Mouse (Mus musculus) T-helper 1 cell (primary cell): ENCODE results near the gene Adamtsl1.

Experiments used
- in situ Hi-C: fragments of 300-600 bp; cut with MboI, MseI; formaldehyde crosslinking; loops from one replicate; pipeline ENCODE4 v1.15.1; 2025; ENCODE audit warnings: high pct_unique_total_duplicates

Adamtsl1 gene

GRCm38 (mm10) chr4:85920474-85920873, 406.5 kb downstream of the Adamtsl1 start:
- in situ Hi-C loops: no loop called here

DNA sequence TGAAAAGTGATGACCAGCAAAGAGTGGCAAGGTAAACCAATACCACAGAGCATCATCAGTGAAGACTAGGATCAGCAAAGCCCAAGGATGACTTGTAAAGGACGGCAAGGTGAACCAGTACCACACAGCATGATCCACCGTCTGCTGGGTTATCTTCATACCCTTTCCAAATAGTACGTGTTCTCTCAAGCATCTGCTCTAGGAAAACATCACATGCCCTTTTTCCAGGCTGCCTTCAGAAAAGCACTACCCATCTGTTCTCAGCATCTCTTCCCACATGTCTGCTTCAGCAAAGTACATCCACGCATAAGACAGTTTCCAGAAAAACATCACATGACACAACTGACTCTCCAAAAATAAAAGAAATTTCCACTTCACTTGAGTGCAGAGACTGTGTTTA, 408.8 kb downstream of the Adamtsl1 start:
- in situ Hi-C loops: no loop called here

DNA sequence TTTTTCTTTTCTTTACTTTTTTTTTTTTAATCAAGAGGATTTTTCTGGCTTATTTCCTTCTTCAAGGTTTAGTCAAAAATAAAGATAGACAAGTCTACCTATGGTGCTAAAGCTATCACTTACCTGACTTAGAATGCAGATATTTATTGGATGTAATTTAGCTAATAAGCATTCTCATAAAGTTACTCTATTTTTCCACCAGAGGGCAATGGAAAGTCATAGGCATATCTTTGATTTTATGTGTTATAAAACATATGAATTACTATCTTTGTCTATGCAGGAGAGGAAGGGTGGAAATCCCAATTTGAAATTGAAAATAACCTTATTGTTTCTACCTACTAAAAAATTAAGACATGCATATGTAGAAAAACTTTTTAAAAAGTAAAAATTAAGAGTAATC, 418.2 kb downstream of the Adamtsl1 start:
- in situ Hi-C loops: no loop called here

DNA sequence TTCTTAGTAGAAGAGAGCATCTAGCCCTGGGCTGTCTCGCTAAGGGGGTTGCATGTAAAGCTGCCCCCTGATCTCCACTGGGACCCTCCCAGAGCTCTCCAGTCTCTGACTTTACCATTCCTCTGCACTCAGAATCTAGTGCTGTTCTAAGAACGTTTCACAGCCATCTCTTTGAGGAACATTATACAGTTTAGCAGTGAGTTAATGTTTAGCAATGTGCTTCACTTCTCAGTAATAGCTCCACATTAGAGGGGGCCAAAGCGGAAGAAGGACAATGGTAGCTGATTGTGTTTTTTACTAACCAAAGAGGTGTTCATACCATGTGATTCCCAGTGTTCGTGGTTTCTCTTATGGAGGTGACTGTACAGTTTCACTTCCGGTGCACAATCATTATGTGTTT, 425.5 kb downstream of the Adamtsl1 start:
- in situ Hi-C loops: no loop called here

DNA sequence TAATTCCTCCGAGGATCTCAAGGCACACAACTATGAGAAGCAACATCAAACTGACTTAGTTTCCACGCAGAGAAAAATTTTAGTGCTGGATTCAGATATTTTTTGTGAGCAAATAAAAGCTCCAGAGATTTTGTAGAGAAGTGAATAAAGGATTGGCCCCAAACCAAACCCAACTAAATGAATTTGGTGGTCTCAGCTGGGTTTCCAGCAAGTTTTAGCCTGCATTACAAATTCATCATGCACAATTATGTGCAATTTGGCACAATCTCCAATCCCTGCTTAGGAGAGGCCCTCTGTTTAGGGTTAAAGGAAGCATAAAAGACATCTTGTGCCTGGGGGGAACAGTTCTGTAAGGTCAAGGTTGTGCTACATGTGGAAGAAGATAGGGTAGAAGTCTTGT, 427.9 kb downstream of the Adamtsl1 start:
- in situ Hi-C loops: no loop called here

GRCm38 (mm10) chr4:85953590-85953989, 439.6 kb downstream of the Adamtsl1 start:
- in situ Hi-C loops: no loop called here

GRCm38 (mm10) chr4:85955387-85955786, 441.4 kb downstream of the Adamtsl1 start:
- in situ Hi-C loops: no loop called here

- in situ Hi-C loops: no loop called here
These were observed 443.3 kb downstream of the Adamtsl1 start for GRCm38 (mm10) chr4:85957266-85957665.

DNA sequence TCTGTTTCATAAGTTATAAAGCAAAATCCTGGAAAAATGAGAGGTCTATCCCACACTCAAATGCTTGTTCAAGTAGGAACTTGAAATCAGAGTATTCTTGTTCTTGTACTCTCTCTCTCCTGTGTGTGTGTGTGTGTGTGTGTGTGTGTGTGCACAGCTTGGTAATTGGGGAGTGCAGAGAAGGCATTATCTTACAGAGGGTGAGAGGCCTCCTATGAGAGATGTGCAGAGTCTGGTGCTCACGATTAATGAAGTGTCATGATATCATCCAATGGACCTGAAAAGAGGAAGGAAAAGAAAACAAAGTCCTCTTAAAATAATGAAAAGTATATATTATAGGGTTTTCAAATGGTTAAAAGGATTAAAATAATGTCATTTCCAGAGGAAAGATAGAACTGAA, 443.9 kb downstream of the Adamtsl1 start:
- in situ Hi-C loops: no loop called here

GRCm38 (mm10) chr4:85959019-85959418, 445.0 kb downstream of the Adamtsl1 start:
- in situ Hi-C loops: no loop called here

GRCm38 (mm10) chr4:85976188-85976587, 462.2 kb downstream of the Adamtsl1 start:
- in situ Hi-C loops: no loop called here

GRCm38 (mm10) chr4:85979206-85979605, 465.2 kb downstream of the Adamtsl1 start:
- in situ Hi-C loops: no loop called here

GRCm38 (mm10) chr4:86006596-86006995, 492.6 kb downstream of the Adamtsl1 start:
- in situ Hi-C loops: no loop called here

DNA sequence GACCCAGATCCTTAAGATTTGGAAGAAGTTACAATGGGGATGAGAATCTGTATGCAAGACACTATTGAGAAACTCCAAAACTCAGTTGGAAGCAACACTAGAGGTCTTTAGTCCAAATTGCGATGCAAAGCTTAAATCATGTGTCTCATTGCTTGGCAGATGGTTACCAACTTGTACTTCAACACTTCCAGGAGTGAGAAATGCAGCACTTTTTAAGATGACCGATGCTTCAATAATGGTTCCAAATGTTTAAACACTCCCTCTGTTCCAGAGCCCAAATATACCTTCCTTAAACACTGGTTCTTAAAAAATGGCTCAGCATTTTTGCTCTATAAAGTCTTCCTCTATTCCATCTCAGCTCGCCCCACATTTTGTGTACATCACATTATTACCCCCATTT, 499.7 kb downstream of the Adamtsl1 start:
- in situ Hi-C loops: no loop called here

- in situ Hi-C loops: no loop called here
These were observed 505.0 kb downstream of the Adamtsl1 start for GRCm38 (mm10) chr4:86018928-86019327.

DNA sequence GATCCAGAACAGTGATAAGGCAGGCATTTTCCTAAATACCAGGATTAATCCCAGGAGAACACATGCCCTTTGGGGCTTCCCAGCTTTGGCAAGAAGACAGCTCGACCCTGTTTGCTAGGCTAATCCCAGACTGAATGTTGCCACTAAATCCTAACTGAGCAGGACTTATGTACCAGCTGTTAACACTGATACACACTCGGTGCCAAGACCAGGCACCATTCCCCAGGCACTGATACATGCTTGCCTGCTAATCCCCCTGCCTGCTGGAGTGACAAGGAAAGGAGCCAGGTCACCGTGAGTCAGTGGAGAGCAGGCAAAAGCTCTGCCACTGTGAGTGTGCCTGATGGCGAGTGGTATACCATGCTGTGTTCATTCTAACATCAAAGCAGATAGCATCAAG, 505.6 kb downstream of the Adamtsl1 start:
- in situ Hi-C loops: no loop called here

GRCm38 (mm10) chr4:86020372-86021090, 506.6 kb downstream of the Adamtsl1 start:
- in situ Hi-C loops: no loop called here

DNA sequence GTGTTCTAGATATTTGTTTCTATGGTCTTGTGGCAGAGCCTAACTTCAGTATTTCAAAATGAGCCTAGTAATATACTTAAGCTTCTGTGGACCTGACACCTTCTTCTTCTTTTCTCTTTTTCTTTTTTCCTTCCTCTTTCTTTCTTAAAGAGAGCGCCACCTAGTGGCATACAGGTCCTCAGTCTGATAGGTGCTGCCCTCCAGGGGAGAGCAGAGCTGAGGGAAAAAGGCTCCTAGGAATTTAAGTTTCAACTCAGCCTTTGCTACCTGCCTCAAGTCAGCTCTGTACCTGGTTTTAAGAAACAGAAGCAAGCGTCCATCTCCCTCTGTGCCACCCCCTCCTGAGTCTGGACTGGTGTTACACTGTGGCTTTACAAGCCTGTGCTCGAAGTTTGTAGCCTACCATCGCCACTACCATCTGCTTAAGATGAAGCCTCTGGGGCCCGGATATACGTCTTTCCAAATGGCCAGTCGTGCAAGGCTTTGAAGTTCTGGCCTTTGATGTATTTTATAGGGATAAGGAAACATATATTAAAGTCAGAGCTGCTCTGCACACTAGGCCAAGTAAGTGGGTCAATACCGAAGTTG, 510.7 kb downstream of the Adamtsl1 start:
- in situ Hi-C loops: no loop called here

DNA sequence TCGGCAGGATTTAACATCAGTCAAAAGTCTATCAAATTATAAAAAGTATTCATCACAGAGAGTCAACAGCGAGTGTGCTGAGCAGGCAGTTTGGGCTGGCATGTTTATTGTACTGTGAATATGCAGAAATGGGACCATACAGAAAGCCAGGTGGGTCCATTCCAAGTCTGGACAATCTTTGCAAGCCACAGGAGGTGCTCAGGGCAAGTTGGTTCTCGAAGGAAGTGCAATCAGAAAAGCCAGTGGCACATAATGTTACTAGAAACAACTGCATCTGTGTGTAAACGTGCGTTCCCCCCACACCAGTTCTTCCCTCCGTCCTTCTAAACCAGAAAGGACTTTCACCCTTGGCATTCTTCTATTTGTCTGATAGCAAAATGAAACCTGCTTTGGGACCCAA, 515.5 kb downstream of the Adamtsl1 start:
- in situ Hi-C loops: no loop called here

GRCm38 (mm10) chr4:86030208-86030607, 516.2 kb downstream of the Adamtsl1 start:
- in situ Hi-C loops: no loop called here

- in situ Hi-C loops: no loop called here
These were observed 517.1 kb downstream of the Adamtsl1 start for GRCm38 (mm10) chr4:86031041-86031440.

DNA sequence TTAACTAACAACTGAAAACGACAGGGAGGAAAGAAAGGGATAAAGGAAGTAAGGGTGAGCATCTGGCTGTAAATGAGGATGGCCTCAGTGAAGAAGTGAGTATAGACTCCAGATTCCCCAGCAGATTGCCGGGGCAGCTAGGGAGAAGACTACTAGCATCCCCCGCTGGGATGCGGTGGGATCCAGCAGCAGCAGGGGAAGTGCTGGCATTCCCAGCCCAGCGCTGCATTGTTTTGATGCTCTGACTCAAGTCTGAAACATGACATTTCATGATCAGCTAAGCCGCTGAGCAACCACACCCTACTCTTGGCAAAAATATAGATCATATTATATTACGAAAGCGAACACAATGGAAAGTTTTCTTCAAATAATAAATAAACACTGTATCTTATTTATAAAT, 526.9 kb downstream of the Adamtsl1 start:
- in situ Hi-C loops: no loop called here

- in situ Hi-C loops: no loop called here
These were observed 531.5 kb downstream of the Adamtsl1 start for GRCm38 (mm10) chr4:86045448-86045847.

- in situ Hi-C loops: no loop called here
These were observed 531.9 kb downstream of the Adamtsl1 start for GRCm38 (mm10) chr4:86045876-86046275.
